Mouse (Mus musculus): ENCODE results near the gene Castor2. TPM values are rescaled to one million over a fixed set of nuclear protein-coding genes. Genes with fewer than 3 reads are reported as not detected.

Gene Castor2
- total RNA-seq, 1 experiment from 2014 or later: 11.2 TPM

Other genes starting within 250 kb of the Castor2 start
- 27.6 and 27.7 TPM in 2 replicates for gene Rcc1l, start 77.1 kb downstream of the Castor2 start, total RNA-seq (2021)
- 8.8 and 10.2 TPM in 2 replicates for gene Gtf2ird2, start 84.3 kb downstream of the Castor2 start, total RNA-seq (2021)
- gene Ncf1, start 129.9 kb downstream of the Castor2 start, total RNA-seq (2021): 8.1 and 12.4 TPM in 2 replicates
- 231 and 237 TPM in 2 replicates for gene Gtf2i, start 215.0 kb downstream of the Castor2 start, total RNA-seq (2021)

All from adrenal gland, postnatal 14 days (tissue).